Mouse (Mus musculus): ENCODE measurements around the gene Spaca9. TPM values are rescaled to one million over a fixed set of nuclear protein-coding genes. Genes with fewer than 3 reads are reported as not detected.

The Spaca9 gene
- polyA plus RNA-seq, 2 experiments = 1.3 to 2.0 TPM

GRCm38 (mm10) chr2:28692692-28693091 is 6.8 kb downstream of the Spaca9 start:
- 71% methylated on average over 9 of the region's 9 CpGs for WGBS (ENCODE audit: insufficient replicate concordance)

GRCm38 (mm10) chr2:28688431-28688830 is 11.1 kb downstream of the Spaca9 start:
- Histone ChIP-seq H3K4me2 (ENCODE audit: low read depth) (no peak overlapping the region), H3K27me3 (ENCODE audit: control insufficient read depth, insufficient read depth, low read length) (no peaks in the 10 kb centered on the region), H3K4me1 (replicated peaks; ENCODE audit: control insufficient read depth in 2 of 2, insufficient read depth in 2 of 2, low read length in 1 of 2) (no peaks in the 10 kb centered on the region), H3K4me3 (ENCODE audit: insufficient read depth in 1 of 2, low read depth in 2 of 2, low read length in 2 of 2) (no peak overlapping the region), H3K27ac (no peak overlapping the region), H3K9me3 (ENCODE audit: control insufficient read depth, low read length) (no peaks in the 10 kb centered on the region), H3K36me3 (replicated peaks; ENCODE audit: control insufficient read depth, insufficient read depth, low read depth) (peaks cover 6% of the 10 kb centered on the region; the same call in 1 of the 2 replicates), H3K9ac (replicated peaks) (no peak overlapping the region)
- ATAC-seq (ENCODE audit: insufficient read depth) (no peak), DNase-seq (ENCODE audit: low read depth in 3 of 3, low spot score in 3 of 3) (no peak)
- TF ChIP-seq CTCF (IDR thresholded peaks at IDR 0.05; ENCODE audit: low read depth) (peak; percentile 83), EP300 (IDR thresholded peaks at IDR 0.05; ENCODE audit: low read depth) (no peak)
- 36% methylated on average over 3 of the region's 3 CpGs for WGBS (ENCODE audit: insufficient replicate concordance)

More at GRCm38 (mm10) chr2:28692692-28693091, 6.8 kb downstream of the Spaca9 start:
- H3K4me1 ChIP-seq (replicated peaks; ENCODE audit: control insufficient read depth in 2 of 2, insufficient read depth in 2 of 2, low read length in 1 of 2) = no peaks in the 10 kb centered on the region
- no peak overlapping the region for H3K27ac ChIP-seq
- H3K36me3 ChIP-seq (replicated peaks; ENCODE audit: control insufficient read depth, insufficient read depth, low read depth) = no peaks in the 10 kb centered on the region
- no peak overlapping the region for H3K4me2 ChIP-seq (ENCODE audit: low read depth)
- TF ChIP-seq CTCF (IDR thresholded peaks at IDR 0.05; ENCODE audit: low read depth) = no peak
- no peak for TF ChIP-seq EP300 (IDR thresholded peaks at IDR 0.05; ENCODE audit: low read depth)
- H3K27me3 ChIP-seq (ENCODE audit: control insufficient read depth, insufficient read depth, low read length) = no peaks in the 10 kb centered on the region
- no peak for DNase-seq (ENCODE audit: low read depth in 3 of 3, low spot score in 3 of 3)
- no peak overlapping the region for H3K9ac ChIP-seq (replicated peaks)
- no peak for ATAC-seq (ENCODE audit: insufficient read depth)
- no peak overlapping the region for H3K4me3 ChIP-seq (ENCODE audit: insufficient read depth in 1 of 2, low read depth in 2 of 2, low read length in 2 of 2)
- H3K9me3 ChIP-seq (ENCODE audit: control insufficient read depth, low read length) = no peaks in the 10 kb centered on the region

- TF ChIP-seq CTCF (IDR thresholded peaks at IDR 0.05; ENCODE audit: low read depth) = no peak
- no peak overlapping the region for H3K27ac ChIP-seq
- no peak for DNase-seq (ENCODE audit: low read depth in 3 of 3, low spot score in 3 of 3)
- no peak overlapping the region for H3K4me2 ChIP-seq (ENCODE audit: low read depth)
- H3K4me1 ChIP-seq (replicated peaks; ENCODE audit: control insufficient read depth in 2 of 2, insufficient read depth in 2 of 2, low read length in 1 of 2) = no peaks in the 10 kb centered on the region
- no peak for ATAC-seq (ENCODE audit: insufficient read depth)
- peaks cover 12% of the 10 kb centered on the region for H3K36me3 ChIP-seq (replicated peaks; ENCODE audit: control insufficient read depth, insufficient read depth, low read depth)
- no peaks in the 10 kb centered on the region for H3K9me3 ChIP-seq (ENCODE audit: control insufficient read depth, low read length)
- H3K27me3 ChIP-seq (ENCODE audit: control insufficient read depth, insufficient read depth, low read length) = no peaks in the 10 kb centered on the region
- H3K9ac ChIP-seq (replicated peaks) = no peak overlapping the region
- WGBS (ENCODE audit: insufficient replicate concordance) = 70% methylated on average over 7 of the region's 7 CpGs
- H3K4me3 ChIP-seq (ENCODE audit: insufficient read depth in 1 of 2, low read depth in 2 of 2, low read length in 2 of 2) = no peak overlapping the region
Observed at GRCm38 (mm10) chr2:28685895-28686294, 13.6 kb downstream of the Spaca9 start.

- no peak for DNase-seq (ENCODE audit: low read depth in 3 of 3, low spot score in 3 of 3)
- ATAC-seq (ENCODE audit: insufficient read depth) = no peak
- peaks cover 26% of the 10 kb centered on the region for H3K36me3 ChIP-seq (replicated peaks; ENCODE audit: control insufficient read depth, insufficient read depth, low read depth)
Observed at GRCm38 (mm10) chr2:28681718-28682117, 17.8 kb downstream of the Spaca9 start.

GRCm38 (mm10) chr2:28680710-28681109 is 18.8 kb downstream of the Spaca9 start:
- DNase-seq (ENCODE audit: low read depth in 3 of 3, low spot score in 3 of 3) (no peak), ATAC-seq (ENCODE audit: insufficient read depth) (no peak)
- H3K27me3 ChIP-seq (ENCODE audit: control insufficient read depth, insufficient read depth, low read length) = no peaks in the 10 kb centered on the region
- H3K4me1 ChIP-seq (replicated peaks; ENCODE audit: control insufficient read depth in 2 of 2, insufficient read depth in 2 of 2, low read length in 1 of 2) = no peaks in the 10 kb centered on the region
- no peak overlapping the region for H3K4me3 ChIP-seq (ENCODE audit: insufficient read depth in 1 of 2, low read depth in 2 of 2, low read length in 2 of 2)
- WGBS (ENCODE audit: insufficient replicate concordance) = 44% methylated on average over 4 of the region's 4 CpGs
- peaks cover 27% of the 10 kb centered on the region for H3K36me3 ChIP-seq (replicated peaks; ENCODE audit: control insufficient read depth, insufficient read depth, low read depth)
- H3K4me2 ChIP-seq (ENCODE audit: low read depth) = no peak overlapping the region
- no peaks in the 10 kb centered on the region for H3K9me3 ChIP-seq (ENCODE audit: control insufficient read depth, low read length)
- H3K9ac ChIP-seq (replicated peaks) = no peak overlapping the region
- TF ChIP-seq EP300 (IDR thresholded peaks at IDR 0.05; ENCODE audit: low read depth) (no peak), CTCF (IDR thresholded peaks at IDR 0.05; ENCODE audit: low read depth) (peak; percentile 60)
- no peak overlapping the region for H3K27ac ChIP-seq

More at GRCm38 (mm10) chr2:28681718-28682117, 17.8 kb downstream of the Spaca9 start:
- TF ChIP-seq CTCF (IDR thresholded peaks at IDR 0.05; ENCODE audit: low read depth) = no peak
- TF ChIP-seq EP300 (IDR thresholded peaks at IDR 0.05; ENCODE audit: low read depth) = no peak
- Histone ChIP-seq H3K4me3 (ENCODE audit: insufficient read depth in 1 of 2, low read depth in 2 of 2, low read length in 2 of 2) (no peak overlapping the region), H3K27ac (no peak overlapping the region), H3K9ac (replicated peaks) (no peak overlapping the region), H3K9me3 (ENCODE audit: control insufficient read depth, low read length) (no peaks in the 10 kb centered on the region), H3K4me2 (ENCODE audit: low read depth) (no peak overlapping the region), H3K27me3 (ENCODE audit: control insufficient read depth, insufficient read depth, low read length) (no peaks in the 10 kb centered on the region), H3K4me1 (replicated peaks; ENCODE audit: control insufficient read depth in 2 of 2, insufficient read depth in 2 of 2, low read length in 1 of 2) (no peaks in the 10 kb centered on the region)
- WGBS (ENCODE audit: insufficient replicate concordance) = 84% methylated on average over 4 of the region's 4 CpGs
